Mouse (Mus musculus): Measurements from ENCODE around the gene C8g. TPM values are rescaled to one million over a fixed set of nuclear protein-coding genes. Genes with fewer than 3 reads are reported as not detected.
A peak's percentile ranks its signal among the peaks of the same experiment; 100 is the strongest.

C8g gene
- polyA plus RNA-seq, 1 experiment: 0.74 TPM

- Histone ChIP-seq H3K79me2 (ENCODE audit: control insufficient read depth, insufficient read depth) (no peaks in the 10 kb centered on the region), H3K27me3 (ENCODE audit: control insufficient read depth, insufficient read depth, insufficient read length) (peaks cover 27% of the 10 kb centered on the region)
These were observed 16.4 kb downstream of the C8g start for GRCm38 (mm10) chr2:25484901-25485647.

GRCm38 (mm10) chr2:25482969-25483368 lies 18.6 kb downstream of the C8g start:
- Histone ChIP-seq H3K36me3 (ENCODE audit: control insufficient read depth, insufficient read depth) (no peaks in the 10 kb centered on the region), H3K79me2 (ENCODE audit: control insufficient read depth, insufficient read depth) (no peaks in the 10 kb centered on the region), H3ac (ENCODE audit: control insufficient read depth, insufficient read length) (no peak overlapping the region), H3K4me3 (no peak overlapping the region), H3K4me2 (ENCODE audit: low read depth) (no peak overlapping the region), H3K27me3 (ENCODE audit: control insufficient read depth, insufficient read depth, insufficient read length) (peaks cover 34% of the 10 kb centered on the region)
- TF ChIP-seq E2F4 (IDR thresholded peaks at IDR 0.05; ENCODE audit: insufficient read depth) (no peak), TCF12 (IDR thresholded peaks at IDR 0.05; ENCODE audit: insufficient read depth, poor library complexity, severe bottlenecking) (no peak), TCF3 (IDR thresholded peaks at IDR 0.05; ENCODE audit: insufficient read length, low read depth) (no peak), USF1 (IDR thresholded peaks at IDR 0.05; ENCODE audit: low read depth) (no peak), POLR2AphosphoS2 (IDR thresholded peaks at IDR 0.05; ENCODE audit: insufficient read length, low read depth) (no peak)

More at GRCm38 (mm10) chr2:25484901-25485647, 16.4 kb downstream of the C8g start:
- Histone ChIP-seq H3ac (ENCODE audit: control insufficient read depth, insufficient read length) (no peak overlapping the region), H3K4me3 (no peak overlapping the region), H3K36me3 (ENCODE audit: control insufficient read depth, insufficient read depth) (no peaks in the 10 kb centered on the region), H3K4me2 (ENCODE audit: low read depth) (no peak overlapping the region)
- no peak for TF ChIP-seq POLR2A (IDR thresholded peaks at IDR 0.05; ENCODE audit: insufficient read length, low read depth)
- no peak for TF ChIP-seq E2F4 (IDR thresholded peaks at IDR 0.05; ENCODE audit: insufficient read depth)
- TF ChIP-seq POLR2AphosphoS2 (IDR thresholded peaks at IDR 0.05; ENCODE audit: insufficient read length, low read depth): no peak
- no peak for TF ChIP-seq CEBPB (IDR thresholded peaks at IDR 0.05; ENCODE audit: insufficient read depth, poor library complexity, severe bottlenecking)
- TF ChIP-seq TCF12 (IDR thresholded peaks at IDR 0.05; ENCODE audit: insufficient read depth, poor library complexity, severe bottlenecking): no peak
- no peak for TF ChIP-seq USF1 (IDR thresholded peaks at IDR 0.05; ENCODE audit: low read depth)
- no peak for TF ChIP-seq MYOG (IDR thresholded peaks at IDR 0.05; ENCODE audit: control insufficient read depth in 1 of 3, insufficient read depth in 1 of 3, insufficient read length in 2 of 3, low read depth in 2 of 3)
- no peak for TF ChIP-seq MYOD1 (IDR thresholded peaks at IDR 0.05; ENCODE audit: control insufficient read depth in 1 of 3, insufficient read length in 2 of 3, low read depth in 2 of 3)
- TF ChIP-seq SRF (IDR thresholded peaks at IDR 0.05; ENCODE audit: control insufficient read depth, insufficient read length, low read depth): no peak
- no peak for TF ChIP-seq REST (IDR thresholded peaks at IDR 0.05; ENCODE audit: insufficient read depth, insufficient read length)

GRCm38 (mm10) chr2:25480541-25480940 lies 21.0 kb downstream of the C8g start:
- TF ChIP-seq USF1 (IDR thresholded peaks at IDR 0.05; ENCODE audit: low read depth) (no peak), E2F4 (IDR thresholded peaks at IDR 0.05; ENCODE audit: insufficient read depth) (no peak), MYOD1 (IDR thresholded peaks at IDR 0.05; ENCODE audit: control insufficient read depth in 1 of 3, insufficient read length in 2 of 3, low read depth in 2 of 3) (no peak), REST (IDR thresholded peaks at IDR 0.05; ENCODE audit: insufficient read depth, insufficient read length) (no peak), MYOG (IDR thresholded peaks at IDR 0.05; ENCODE audit: control insufficient read depth in 1 of 3, insufficient read depth in 1 of 3, insufficient read length in 2 of 3, low read depth in 2 of 3) (no peak), SRF (IDR thresholded peaks at IDR 0.05; ENCODE audit: control insufficient read depth, insufficient read length, low read depth) (no peak), CEBPB (IDR thresholded peaks at IDR 0.05; ENCODE audit: insufficient read depth, poor library complexity, severe bottlenecking) (no peak), TCF12 (IDR thresholded peaks at IDR 0.05; ENCODE audit: insufficient read depth, poor library complexity, severe bottlenecking) (no peak), TCF3 (IDR thresholded peaks at IDR 0.05; ENCODE audit: insufficient read length, low read depth) (no peak), POLR2A (IDR thresholded peaks at IDR 0.05; ENCODE audit: insufficient read length, low read depth) (no peak), MAX (IDR thresholded peaks at IDR 0.05; ENCODE audit: low read depth) (no peak), POLR2AphosphoS2 (IDR thresholded peaks at IDR 0.05; ENCODE audit: insufficient read length, low read depth) (no peak)
- Histone ChIP-seq H3K4me3 (no peak overlapping the region), H3K27me3 (ENCODE audit: control insufficient read depth, insufficient read depth, insufficient read length) (peaks cover 46% of the 10 kb centered on the region), H3K36me3 (ENCODE audit: control insufficient read depth, insufficient read depth) (no peaks in the 10 kb centered on the region), H3ac (ENCODE audit: control insufficient read depth, insufficient read length) (no peak overlapping the region), H3K79me2 (ENCODE audit: control insufficient read depth, insufficient read depth) (no peaks in the 10 kb centered on the region), H3K4me2 (ENCODE audit: low read depth) (no peak overlapping the region)

- Histone ChIP-seq H3K36me3 (ENCODE audit: control insufficient read depth, insufficient read depth) (no peaks in the 10 kb centered on the region), H3K4me3 (no peak overlapping the region), H3K27me3 (ENCODE audit: control insufficient read depth, insufficient read depth, insufficient read length) (peaks cover 45% of the 10 kb centered on the region), H3K4me2 (ENCODE audit: low read depth) (peak overlapping the region; percentile 28), H3K79me2 (ENCODE audit: control insufficient read depth, insufficient read depth) (no peaks in the 10 kb centered on the region), H3ac (ENCODE audit: control insufficient read depth, insufficient read length) (no peak overlapping the region)
- TF ChIP-seq POLR2A (IDR thresholded peaks at IDR 0.05; ENCODE audit: insufficient read length, low read depth) (no peak), TCF12 (IDR thresholded peaks at IDR 0.05; ENCODE audit: insufficient read depth, poor library complexity, severe bottlenecking) (no peak), SRF (IDR thresholded peaks at IDR 0.05; ENCODE audit: control insufficient read depth, insufficient read length, low read depth) (no peak), E2F4 (IDR thresholded peaks at IDR 0.05; ENCODE audit: insufficient read depth) (no peak), MYOD1 (IDR thresholded peaks at IDR 0.05; ENCODE audit: control insufficient read depth in 1 of 3, insufficient read length in 2 of 3, low read depth in 2 of 3) (no peak), REST (IDR thresholded peaks at IDR 0.05; ENCODE audit: insufficient read depth, insufficient read length) (no peak), USF1 (IDR thresholded peaks at IDR 0.05; ENCODE audit: low read depth) (no peak)
These were observed 21.8 kb downstream of the C8g start for GRCm38 (mm10) chr2:25479551-25480311.

Data from myocyte (in vitro differentiated cells).